Mouse (Mus musculus): ENCODE measurements around the gene Rapgef2. TPM values are rescaled to one million over a fixed set of nuclear protein-coding genes. Genes with fewer than 3 reads are reported as not detected.
A peak's percentile ranks its signal among the peaks of the same experiment; 100 is the strongest.

Rapgef2 gene
- 27.2 and 31.4 TPM in 2 replicates for total RNA-seq (2021)
- long read RNA-seq, experiment 1, partial matches to known transcripts = 6 of 10 reads
- long read RNA-seq, experiment 1, other reads (novel, unspliced or antisense) = 4 of 10 reads
- long read RNA-seq, experiment 2, partial matches to known transcripts = 3 of 6 reads
- long read RNA-seq, experiment 2, other reads (novel, unspliced or antisense) = 3 of 6 reads

DNA sequence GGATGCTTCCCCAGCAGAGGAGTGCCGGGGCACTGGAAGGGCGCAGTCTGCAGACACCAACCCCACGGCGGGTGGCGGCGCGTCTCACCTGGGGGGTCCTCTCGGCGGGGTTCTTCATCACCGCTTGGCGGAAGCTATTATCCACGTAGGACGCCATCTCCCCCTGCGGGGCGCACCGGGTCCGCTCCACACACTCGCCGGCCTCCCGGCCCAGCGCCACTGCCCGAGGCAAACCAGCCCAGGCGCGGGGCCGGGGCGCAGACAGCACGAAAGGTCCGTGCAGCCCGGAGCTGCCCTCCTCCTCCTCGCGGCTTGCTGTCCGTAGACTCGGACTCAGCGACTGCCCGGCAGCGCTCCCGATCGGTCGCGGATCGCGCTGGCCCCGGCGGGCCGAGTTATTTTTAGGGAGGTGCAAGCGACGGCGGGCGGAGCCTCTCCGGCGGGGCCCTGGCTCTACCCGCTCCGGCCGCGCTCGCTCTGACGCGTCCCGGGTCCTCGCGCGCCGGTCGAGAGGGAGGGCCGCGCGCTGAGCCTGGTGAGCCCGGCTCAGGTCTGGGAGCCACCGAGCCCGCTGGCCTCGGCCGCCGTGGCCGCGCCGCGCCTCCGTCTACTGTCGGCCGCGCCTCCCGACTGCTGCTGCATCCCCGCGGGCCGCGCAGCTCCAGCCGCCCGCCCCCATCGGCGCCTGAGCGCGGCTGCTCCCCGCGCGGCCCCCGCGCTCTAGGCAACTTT is at the start of gene Rapgef2:
Gene Rapgef2, minus strand, starts transcription at position 142 of the 732 bp plus-strand sequence.
- peak; percentile 90 for DNase-seq

DNA sequence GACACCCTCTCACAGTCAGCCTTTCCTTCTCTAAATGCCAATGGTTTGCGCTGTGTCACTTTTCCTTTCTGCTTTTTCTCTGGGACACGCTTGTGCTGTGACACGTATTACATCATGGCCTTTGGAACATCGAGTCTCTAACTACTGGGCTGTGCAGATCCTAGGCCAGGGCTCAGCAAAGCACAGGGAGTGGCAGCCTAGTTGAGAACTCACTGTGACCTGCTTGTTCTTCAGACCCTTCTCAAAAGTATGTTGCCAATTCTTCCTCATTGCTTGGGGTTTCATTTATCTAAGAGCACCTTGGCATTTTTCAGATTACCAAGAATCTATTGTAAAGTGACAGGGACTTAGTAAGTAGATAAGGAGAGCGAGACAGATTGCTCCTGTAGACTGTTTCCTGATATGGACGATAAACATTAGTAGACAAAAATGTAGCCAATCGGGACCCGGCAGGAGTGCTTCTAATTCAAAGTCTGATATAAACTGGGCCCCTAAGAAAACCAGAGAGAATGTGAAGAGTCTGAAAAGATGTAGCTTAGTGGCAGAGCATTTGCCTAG is 47.4 kb upstream of the Rapgef2 start:
- DNase-seq = no peak

DNA sequence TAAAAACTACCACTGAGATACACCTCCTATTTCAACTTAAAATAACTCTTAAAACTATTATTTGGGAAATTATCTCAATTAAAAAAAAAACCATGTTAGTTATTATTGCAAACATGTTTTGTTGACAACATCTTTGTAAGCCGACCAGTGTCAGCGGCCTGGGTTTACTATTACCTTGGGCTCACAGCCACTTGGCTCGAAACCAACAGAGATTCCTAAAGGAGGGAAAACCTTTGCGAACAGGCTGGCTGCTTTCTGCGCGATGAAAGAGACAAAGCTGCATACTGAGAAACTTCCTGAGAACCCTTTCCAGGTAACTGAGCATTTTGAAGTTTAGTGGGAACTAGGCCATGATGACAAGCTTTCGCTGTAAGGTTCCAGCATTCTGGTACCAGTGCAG is 46.7 kb upstream of the Rapgef2 start:
- peak; percentile 44 for DNase-seq

DNA sequence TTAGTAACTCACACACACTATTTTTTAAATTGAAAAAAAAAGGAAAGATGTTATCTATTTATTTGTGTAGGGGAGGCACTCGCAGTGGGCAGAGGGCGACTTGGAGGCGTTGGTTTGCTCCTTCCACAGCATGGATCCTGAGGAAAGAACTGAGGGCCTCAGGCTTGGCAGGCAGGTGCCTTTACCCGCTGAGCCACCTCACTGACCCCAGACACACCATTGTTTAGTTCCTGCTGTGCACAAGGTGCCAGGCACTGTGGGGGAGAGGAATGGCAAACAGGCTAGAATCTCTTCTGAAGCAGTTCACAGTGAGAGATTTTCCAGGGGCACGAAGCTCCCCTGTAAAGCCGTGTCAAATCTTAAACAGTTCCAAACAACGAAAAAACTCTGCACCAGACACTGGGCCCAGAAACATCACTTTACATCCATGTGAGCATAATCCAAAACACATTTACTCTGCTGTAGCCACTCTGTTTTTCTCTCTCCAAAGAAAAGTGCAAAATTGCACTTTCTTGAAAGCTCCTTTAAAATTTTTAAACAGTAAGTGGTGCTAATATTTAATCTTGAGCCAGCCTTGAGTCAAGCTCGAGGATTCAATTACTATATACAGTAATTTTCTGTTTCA is 43.5 kb upstream of the Rapgef2 start:
- no peak for DNase-seq

DNA sequence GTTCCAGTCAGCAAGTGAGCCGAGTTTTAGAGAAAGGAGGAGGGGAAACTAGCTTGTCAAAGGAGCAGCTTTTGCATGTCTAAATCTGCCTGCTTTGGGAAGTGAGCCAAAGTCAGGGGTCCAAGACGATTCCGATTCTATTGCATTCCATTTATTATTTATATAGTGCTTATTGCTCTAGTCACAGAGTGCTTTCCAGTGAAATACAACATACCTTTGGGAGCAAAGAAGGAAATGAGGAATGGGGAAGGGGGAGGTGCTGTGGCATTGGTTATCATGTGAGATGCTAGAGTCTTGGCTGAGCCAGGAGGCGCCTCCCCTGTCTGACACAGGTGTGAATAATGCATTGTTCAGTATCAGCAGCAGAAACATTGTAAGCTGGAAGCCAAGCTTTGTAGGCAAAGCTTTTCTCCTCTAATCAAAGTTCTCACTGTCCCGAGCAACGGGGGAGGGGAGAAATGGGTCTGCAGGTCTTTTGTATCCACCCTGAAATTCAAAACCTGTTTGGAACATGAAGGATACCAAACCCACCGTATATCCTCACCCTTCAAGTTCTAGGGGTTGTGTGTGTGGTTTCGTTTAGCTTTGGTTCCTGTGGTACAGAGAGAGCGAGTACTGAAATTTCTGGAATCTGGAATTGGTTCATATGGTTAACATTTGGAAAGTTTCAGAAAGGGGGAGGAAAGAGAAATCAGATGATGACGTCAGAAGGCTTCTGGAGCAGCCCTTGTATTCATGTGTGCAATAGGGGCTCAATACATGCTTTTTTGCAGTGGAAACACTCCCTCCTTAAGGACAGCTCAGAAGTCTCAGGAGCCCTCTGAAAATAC is 38.6 kb upstream of the Rapgef2 start:
- no peak for DNase-seq

DNA sequence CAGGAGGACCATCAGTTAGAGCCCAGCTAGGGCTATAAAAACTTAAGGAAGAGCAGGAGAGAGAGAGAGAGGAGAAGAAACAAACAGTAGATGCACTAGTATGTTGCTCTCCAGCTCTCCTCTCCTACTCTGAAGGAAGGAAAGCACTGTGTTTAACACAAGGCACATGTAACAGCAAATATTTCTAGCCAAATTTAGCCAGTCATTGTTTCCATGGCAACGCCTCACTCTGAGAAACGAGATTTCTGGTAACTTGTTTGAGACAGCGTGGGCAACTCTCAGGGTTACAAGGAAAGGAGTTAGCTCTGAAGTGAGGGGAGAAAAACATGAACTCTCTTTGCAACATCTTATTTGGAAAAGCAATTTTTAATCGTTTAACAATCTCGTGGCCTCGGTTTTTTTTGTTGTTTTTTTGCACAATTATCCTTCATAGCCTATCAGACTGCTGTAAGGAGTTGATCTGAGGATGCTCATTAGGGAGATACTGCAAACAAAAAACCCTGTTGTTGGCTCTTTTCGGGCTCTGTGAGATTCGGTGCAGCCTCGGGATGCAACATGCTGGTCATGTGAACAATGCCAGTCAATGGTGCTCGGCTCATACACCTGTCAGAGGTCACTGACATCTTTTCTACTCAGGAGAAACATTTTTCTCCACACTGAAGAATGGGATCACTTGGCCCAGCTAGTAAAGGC is 27.8 kb upstream of the Rapgef2 start:
- DNase-seq = peak; percentile 10

DNA sequence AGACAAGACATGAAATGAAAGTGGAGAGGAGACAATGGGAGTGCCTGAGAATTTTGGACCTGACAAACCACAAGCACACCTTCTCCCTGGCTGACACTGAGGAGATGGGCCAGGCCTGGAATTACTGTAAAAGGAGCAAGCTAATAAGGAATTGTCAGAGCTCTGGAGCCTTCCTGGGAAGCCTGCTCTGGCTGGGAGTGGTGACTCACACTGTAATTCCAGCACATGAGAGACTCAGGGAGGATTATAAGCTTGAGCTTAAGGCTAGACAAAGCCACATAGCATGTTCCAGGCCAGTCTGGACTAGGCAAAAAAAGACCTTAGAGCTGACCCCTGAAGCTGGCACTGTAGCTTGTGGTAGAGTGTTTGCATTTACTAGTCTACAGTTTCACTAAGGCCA is 25.6 kb upstream of the Rapgef2 start:
- DNase-seq = no peak

DNA sequence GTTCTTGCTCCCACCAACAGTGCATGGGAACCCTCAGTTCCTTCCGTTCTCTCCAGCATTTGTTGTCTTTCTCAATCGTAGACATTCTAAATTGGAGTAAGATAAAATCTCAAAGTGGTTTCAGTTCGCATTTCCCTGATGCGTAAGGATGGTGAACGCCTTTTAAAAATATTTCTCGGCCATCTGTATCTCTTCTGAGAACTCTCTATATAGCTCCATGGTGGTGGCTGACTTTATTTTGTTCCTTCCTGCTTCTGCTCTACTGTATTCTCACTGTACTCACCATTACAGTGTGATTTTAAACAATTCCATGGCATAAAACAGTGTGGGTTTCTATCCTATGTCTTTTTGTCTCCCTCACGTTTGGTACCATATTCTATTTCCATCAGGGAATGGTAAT is 23.9 kb upstream of the Rapgef2 start:
- DNase-seq = no peak

DNA sequence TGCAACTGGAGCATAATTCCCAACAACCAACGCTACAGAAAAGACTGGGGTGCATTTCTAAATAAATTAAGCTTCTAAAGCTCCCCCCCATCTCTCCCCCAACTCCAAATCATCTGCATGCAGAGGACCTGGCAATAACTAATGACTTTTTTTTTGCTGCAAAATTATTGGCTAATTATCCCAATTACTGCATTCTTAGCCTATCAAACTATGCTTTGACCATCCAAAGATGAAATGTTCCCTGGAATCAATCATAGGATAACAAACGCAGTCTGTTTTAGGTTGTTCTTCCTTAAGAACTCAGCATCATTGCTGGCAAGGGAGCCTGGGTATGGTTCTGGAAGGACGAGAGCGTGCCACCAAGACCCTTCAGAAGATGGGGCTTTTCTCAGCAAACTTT is 22.3 kb upstream of the Rapgef2 start:
- no peak for DNase-seq

DNA sequence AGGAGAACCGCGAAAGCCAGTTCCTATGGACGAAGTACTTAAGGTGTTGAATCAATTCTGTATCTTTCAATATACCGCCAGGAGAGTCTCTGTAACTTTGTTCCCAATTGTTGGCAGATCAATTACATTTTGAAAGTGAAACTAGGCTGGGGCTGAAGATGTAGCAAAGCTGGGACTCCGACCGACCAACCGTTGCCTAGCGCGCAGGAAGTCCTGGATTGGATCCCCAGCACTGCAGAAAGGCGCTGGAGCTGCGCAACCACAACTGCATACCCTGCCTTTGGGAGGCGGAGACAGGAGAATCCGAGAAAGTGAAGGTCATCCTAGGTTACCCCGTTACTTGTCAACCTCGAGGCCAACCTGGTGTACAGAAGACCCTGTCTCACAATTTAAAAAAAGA is 13.1 kb upstream of the Rapgef2 start:
- DNase-seq = no peak

DNA sequence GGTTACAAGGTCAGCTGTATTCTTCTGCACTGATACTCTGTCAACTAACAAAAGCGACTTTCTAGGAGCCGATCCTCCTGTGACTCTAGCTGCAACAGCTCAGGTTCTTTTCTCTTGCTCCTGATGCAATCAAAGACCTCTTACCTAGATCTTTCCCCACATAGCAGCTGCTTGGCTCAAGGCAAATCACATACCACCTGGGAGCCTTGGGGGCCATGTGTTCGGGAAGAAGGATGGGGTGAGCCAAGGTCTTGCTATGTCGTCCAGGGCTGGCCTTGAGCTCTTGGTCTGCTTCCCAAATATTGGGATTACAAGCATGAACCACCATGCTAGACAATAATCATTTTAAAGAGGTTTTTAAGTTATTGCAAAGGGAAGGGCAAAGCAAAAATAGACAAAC is 11.0 kb upstream of the Rapgef2 start:
- DNase-seq = peak; percentile 56

DNA sequence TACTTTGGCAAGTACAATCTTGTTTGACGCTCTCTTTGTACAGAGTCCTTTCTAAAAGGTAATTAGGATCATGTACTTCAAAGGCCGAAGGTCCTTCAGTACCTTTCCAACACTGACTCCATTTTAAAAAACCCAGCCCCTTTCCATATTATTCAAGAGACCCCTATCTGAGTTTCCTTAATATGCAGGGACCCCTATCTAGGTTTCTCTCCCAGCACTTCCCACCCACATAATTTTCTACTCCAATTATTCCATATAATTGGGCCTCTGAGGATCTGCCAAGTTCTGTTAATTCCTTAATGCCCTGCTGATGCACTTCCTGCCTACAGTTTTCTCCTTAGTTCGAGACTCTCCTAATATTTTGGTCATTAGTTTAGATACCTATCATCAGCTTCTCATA is 10.3 kb upstream of the Rapgef2 start:
- DNase-seq = no peak

DNA sequence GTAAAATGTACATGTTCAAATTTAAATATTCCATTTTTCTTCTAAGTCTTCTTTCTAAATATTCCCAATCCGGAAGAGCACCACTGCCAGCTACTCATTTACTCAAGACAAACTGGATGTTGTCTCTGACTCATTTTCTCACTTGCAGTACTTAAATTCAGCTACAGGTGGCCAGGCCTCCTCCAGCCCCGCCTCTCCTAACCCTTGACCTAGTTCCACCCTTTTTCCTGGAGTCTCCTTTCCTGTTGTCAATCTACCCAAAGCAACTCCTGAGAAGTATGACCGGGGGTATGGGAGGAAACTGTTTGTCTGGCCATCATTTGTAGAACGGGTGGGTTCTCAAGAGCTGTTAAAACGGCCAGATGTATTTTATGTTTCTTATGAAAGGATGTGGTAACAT is 9.7 kb upstream of the Rapgef2 start:
- DNase-seq = no peak

DNA sequence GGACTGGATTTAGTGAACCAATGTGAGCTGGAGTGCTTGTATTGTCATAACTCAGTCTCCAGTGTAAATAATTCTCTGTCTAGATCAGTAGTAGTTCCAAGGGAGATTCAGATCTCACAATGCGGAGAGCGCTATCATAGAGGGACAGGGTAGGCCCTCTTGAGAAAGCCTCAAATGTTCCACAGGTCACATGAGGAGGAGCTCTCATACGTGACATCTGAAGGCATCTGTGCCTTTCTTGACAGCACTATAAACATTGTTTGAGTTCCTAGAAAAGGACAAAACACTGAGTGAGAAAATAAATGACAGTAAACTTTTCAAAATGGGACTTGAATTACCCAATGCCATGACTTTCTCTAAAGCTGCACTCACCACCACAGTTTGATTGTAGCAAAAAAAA is 8.4 kb upstream of the Rapgef2 start:
- DNase-seq = no peak

DNA sequence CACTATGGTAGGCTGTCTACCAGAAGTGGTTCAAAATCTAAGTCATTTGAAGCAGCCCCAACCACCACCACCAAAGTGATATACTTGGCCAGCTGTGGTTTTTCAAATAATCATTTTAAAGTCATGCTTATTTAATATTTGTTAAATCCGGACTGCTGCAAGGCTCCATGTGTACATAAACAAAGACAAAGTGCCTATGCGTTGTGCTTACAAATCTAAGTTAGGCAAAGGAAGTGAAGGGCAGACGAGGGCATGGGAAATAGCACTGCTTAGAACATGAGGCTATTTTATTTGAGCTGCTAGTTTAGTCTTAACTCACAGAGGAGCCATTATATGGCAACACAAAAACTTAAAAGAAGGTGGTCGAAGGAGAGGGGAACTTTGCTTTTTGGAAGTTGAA is 6.7 kb upstream of the Rapgef2 start:
- no peak for DNase-seq

DNA sequence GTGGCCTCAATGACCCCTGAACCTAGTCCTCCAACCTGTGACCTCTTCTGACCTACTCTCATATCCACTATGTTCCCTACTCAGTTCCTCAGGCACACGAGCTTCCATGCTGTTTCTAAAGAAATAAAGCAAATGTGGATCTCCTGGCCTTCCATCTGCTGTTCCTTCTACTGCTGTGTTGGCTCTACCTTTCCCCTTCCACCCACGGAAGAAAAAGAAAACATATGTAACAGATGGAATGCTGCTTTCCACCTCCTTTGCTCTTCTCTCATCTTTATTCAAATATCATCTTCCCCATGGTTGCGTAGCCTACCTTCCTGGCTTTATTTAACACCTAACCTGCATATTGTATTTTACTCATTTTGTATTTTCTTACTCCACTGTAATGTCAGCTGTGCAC is 2.7 kb upstream of the Rapgef2 start:
- DNase-seq = no peak

DNA sequence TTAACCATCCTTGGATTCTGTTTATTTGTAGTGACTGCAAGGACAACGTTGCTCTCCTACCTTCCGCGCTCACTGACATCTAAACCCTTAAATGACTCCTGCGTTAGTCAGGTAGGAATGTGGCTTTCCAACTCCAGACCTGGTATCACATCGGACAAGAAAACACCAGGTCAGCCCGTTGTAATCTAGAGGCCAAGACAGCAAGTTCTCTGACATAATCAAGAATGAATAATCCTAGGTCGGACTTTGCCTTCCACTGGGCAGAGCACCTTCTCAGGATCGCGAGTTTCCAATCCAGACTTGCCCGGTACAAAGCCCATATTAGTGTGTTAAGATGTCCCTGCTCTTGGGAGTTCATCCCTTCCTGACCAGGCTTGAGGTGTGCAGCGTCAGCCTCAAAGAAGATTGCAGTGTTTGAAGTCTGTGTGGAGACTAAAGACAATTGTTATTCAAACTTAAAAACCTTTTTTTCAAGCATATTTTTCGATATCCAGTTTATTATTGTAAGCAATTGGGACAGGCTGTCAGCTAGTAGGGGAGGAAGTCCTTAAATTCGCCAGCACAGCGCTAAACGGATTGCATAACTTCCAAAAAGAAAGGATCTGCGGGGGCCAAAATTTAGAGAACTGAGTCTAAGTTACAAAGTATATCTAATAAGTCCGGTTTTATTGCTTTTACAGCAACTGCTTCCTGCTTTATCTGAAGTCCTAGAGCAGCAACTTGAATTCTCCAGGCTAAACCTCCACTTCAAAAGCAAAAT is 1.6 kb upstream of the Rapgef2 start:
- DNase-seq = no peak

DNA sequence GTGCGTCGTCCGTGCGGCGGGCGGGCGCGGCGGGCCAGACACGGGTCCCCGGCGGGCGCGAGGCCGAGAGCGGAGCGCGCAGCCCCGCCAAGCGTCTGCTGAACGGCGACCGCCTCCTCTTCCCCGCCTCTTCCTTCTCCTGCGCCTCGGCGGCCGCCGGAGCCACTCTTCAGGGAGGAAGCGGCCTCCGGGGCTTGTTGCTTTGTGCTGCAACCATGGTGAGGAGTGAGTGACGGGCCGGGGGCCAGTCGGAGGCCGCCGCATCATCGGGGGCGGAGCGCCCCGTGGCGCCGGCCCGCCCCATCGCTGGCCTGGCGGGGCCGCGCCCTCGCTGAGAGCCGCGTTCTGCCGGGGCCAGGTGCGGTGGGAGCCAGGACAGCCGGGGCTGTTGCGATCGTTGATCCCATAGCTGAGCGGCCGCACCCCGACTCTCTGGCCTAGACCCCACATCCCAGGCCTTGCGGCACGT is 825 bp upstream of the Rapgef2 start:
- peak; percentile 97 for DNase-seq

DNA sequence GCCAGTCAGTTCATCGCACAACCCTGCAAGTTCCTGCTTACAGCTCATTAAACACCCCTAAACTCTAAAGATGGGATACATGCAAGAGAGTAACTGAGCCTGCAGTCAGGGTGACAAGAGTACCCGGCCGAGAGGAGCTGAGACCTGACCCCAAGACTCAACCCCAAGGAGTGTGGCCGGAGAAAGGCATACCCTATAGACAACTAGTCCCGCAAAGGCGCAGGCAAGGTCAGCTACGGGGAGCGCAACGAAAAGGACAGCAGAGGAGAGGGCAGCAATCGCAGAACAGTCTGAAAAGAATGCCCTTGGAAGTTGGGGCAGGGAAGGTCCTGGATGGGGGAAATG is 314 bp downstream of the Rapgef2 start:
- no peak for DNase-seq

DNA sequence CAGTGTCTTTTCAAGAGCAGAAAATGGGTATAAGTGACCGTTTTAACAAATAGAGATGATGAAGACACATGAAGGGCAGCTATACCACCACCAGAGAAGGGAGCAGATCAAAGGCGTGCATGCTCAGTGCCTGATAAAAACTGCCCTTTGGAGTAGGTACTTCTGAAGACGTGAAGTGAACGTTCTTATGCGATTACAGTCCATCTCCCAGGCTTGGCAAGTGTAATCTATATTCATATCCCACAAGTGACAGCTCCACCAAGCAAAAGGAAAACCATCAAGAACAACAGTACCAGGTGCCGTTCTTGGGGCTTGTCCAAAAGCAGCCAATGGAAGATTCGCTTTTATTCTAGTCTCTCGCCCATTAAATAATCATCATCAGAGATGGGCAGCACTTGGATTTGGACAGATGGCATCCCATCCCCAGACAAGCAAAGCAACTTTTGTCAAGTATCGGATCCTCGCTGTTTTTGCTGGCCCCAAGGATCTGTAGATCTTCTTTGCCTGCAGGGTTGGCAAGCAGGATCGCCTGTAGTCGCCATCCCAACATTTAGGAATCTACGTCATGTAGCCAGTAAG is 1.1 kb downstream of the Rapgef2 start:
- no peak for DNase-seq

DNA sequence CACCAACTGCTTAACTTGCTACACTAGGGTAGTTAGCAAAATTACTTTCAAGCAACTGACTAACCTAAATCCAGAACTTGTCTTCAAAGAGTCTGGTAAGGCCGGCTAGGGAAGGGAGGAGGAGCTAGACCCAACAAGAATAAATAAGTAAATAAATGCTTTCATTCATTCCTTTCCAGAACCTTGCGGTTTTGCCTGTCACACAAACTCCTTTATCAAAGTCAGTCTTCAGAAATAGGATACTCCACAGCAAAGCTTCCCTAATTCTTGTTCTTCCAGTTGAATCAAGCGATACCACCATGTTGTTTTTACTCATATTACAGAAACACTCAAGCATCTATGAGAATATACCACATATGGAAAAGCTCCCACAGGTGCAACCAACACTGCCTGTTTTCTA is 2.3 kb downstream of the Rapgef2 start:
- no peak for DNase-seq
